Mouse (Mus musculus): Measurements from ENCODE around the gene Gfra4. TPM values are rescaled to one million over a fixed set of nuclear protein-coding genes. Genes with fewer than 3 reads are reported as not detected.

The Gfra4 gene
- total RNA-seq, 2 experiments from 2014 or later, result 2.1 TPM; not detected in 1

GRCm38 (mm10) chr2:130992818-130993217 lies 50.1 kb downstream of the Gfra4 start:
- ATAC-seq (replicated peaks; ENCODE audit: low FRiP score, poor library complexity, severe bottlenecking), result no peak

Other genes starting within 250 kb of the Gfra4 start
- gene 4930402H24Rik, start 136.7 kb downstream of the Gfra4 start, total RNA-seq (2015; ENCODE audit: low replicate concordance), result 2.7 and 4.2 TPM in 2 replicates
- 3.1 and 8.2 TPM in 2 replicates for gene 4930402H24Rik, start 136.7 kb downstream of the Gfra4 start, total RNA-seq (2017; ENCODE audit: low replicate concordance)
- gene Atrn, start 136.6 kb downstream of the Gfra4 start, total RNA-seq (2015; ENCODE audit: low replicate concordance), result 9.0 and 18.8 TPM in 2 replicates
- gene Atrn, start 136.6 kb downstream of the Gfra4 start, total RNA-seq (2017; ENCODE audit: low replicate concordance), result 6.5 and 8.4 TPM in 2 replicates
- gene Adam33, start 20.7 kb upstream of the Gfra4 start, total RNA-seq (2015; ENCODE audit: low replicate concordance), result 0.38 and 1.9 TPM in 2 replicates
- gene Adam33, start 20.7 kb upstream of the Gfra4 start, total RNA-seq (2017; ENCODE audit: low replicate concordance), result 4.9 and 12.1 TPM in 2 replicates
- 3.3 and 4.8 TPM in 2 replicates for gene Siglec1, start 43.7 kb upstream of the Gfra4 start, total RNA-seq (2015; ENCODE audit: low replicate concordance)
- 1.4 and 1.5 TPM in 2 replicates for gene Siglec1, start 43.7 kb upstream of the Gfra4 start, total RNA-seq (2017; ENCODE audit: low replicate concordance)
- not detected in 2 replicates for gene Hspa12b, start 84.2 kb upstream of the Gfra4 start, total RNA-seq (2015; ENCODE audit: low replicate concordance)
- gene Hspa12b, start 84.2 kb upstream of the Gfra4 start, total RNA-seq (2017; ENCODE audit: low replicate concordance), result 0.14 TPM in 1 of 2 replicates, not detected in the other
- not detected in 2 replicates for gene Gm11037, start 90.4 kb upstream of the Gfra4 start, total RNA-seq (2015; ENCODE audit: low replicate concordance)
- gene Gm11037, start 90.4 kb upstream of the Gfra4 start, total RNA-seq (2017; ENCODE audit: low replicate concordance), result not detected in 2 replicates
- 77.1 and 92.0 TPM in 2 replicates for gene 1700037H04Rik, start 117.0 kb upstream of the Gfra4 start, total RNA-seq (2015; ENCODE audit: low replicate concordance)
- 33.9 and 49.3 TPM in 2 replicates for gene 1700037H04Rik, start 117.0 kb upstream of the Gfra4 start, total RNA-seq (2017; ENCODE audit: low replicate concordance)
- 0.96 and 3.8 TPM in 2 replicates for gene Cenpb, start 137.0 kb upstream of the Gfra4 start, total RNA-seq (2015; ENCODE audit: low replicate concordance)
- gene Cenpb, start 137.0 kb upstream of the Gfra4 start, total RNA-seq (2017; ENCODE audit: low replicate concordance), result 6.4 and 7.7 TPM in 2 replicates
- 160 and 210 TPM in 2 replicates for gene Cdc25b, start 143.9 kb upstream of the Gfra4 start, total RNA-seq (2015; ENCODE audit: low replicate concordance)
- gene Cdc25b, start 143.9 kb upstream of the Gfra4 start, total RNA-seq (2017; ENCODE audit: low replicate concordance), result 363 and 459 TPM in 2 replicates
- gene Spef1, start 144.2 kb upstream of the Gfra4 start, total RNA-seq (2015; ENCODE audit: low replicate concordance), result 0.63 TPM in 1 of 2 replicates, not detected in the other
- 3.1 and 4.2 TPM in 2 replicates for gene Spef1, start 144.2 kb upstream of the Gfra4 start, total RNA-seq (2017; ENCODE audit: low replicate concordance)
- gene Ap5s1, start 164.0 kb upstream of the Gfra4 start, total RNA-seq (2015; ENCODE audit: low replicate concordance), result 18.2 and 36.5 TPM in 2 replicates
- 18.7 and 21.0 TPM in 2 replicates for gene Ap5s1, start 164.0 kb upstream of the Gfra4 start, total RNA-seq (2017; ENCODE audit: low replicate concordance)
- 24.6 and 32.8 TPM in 2 replicates for gene Mavs, start 191.0 kb upstream of the Gfra4 start, total RNA-seq (2015; ENCODE audit: low replicate concordance)
- gene Mavs, start 191.0 kb upstream of the Gfra4 start, total RNA-seq (2017; ENCODE audit: low replicate concordance), result 20.9 and 22.6 TPM in 2 replicates
- 16.3 and 29.0 TPM in 2 replicates for gene Pank2, start 219.4 kb upstream of the Gfra4 start, total RNA-seq (2015; ENCODE audit: low replicate concordance)
- 14.0 and 26.5 TPM in 2 replicates for gene Pank2, start 219.4 kb upstream of the Gfra4 start, total RNA-seq (2017; ENCODE audit: low replicate concordance)

All from erythroblast, adult 5-6 weeks (primary cell).